Mouse (Mus musculus) adrenal gland, postnatal 14 days (tissue): ENCODE data around the gene Fbxl16. TPM values are rescaled to one million over a fixed set of nuclear protein-coding genes. Genes with fewer than 3 reads are reported as not detected.

Experiments
- microRNA-seq, 2 experiments: library from miRNA; unstranded; fragments of <30 nt; microRNA quantifications; one replicate each; pipeline ENCODE4 v1.2.0; 2021
- total RNA-seq: library from RNA; stranded (reverse); gene quantifications from 2 replicates; pipeline ENCODE4 v1.2.3, GENCODE M21; 2021

The Fbxl16 gene
- total RNA-seq, 1 experiment from 2014 or later, result 24.9 TPM

Small RNAs within 50 kb of the gene (microRNA-seq; reads per million reads assigned to microRNA genes)
- gene Mir3082 (2.1 to 2.3 reads per million in 2 experiments), gene Mir6966 (0.76 to 1.7 reads per million in 2 experiments)

Other genes with a start within 250 kb of the Fbxl16 start
- 1.4 and 1.6 TPM in 2 replicates for gene Sox8, start 238.4 kb upstream of the Fbxl16 start, total RNA-seq
- 40.2 and 40.6 TPM in 2 replicates for gene Lmf1, start 230.0 kb upstream of the Fbxl16 start, total RNA-seq
- not detected in 2 replicates for gene Gng13, start 91.9 kb upstream of the Fbxl16 start, total RNA-seq
- 4.4 and 5.0 TPM in 2 replicates for gene Chtf18, start 81.7 kb upstream of the Fbxl16 start, total RNA-seq
- gene Rpusd1, start 81.4 kb upstream of the Fbxl16 start, total RNA-seq, result 9.9 and 10.7 TPM in 2 replicates
- gene Mslnl, start 73.0 kb upstream of the Fbxl16 start, total RNA-seq, result not detected in 2 replicates
- 13.0 and 14.3 TPM in 2 replicates for gene Msln, start 54.7 kb upstream of the Fbxl16 start, total RNA-seq
- 30.6 and 35.3 TPM in 2 replicates for gene Narfl, start 35.3 kb upstream of the Fbxl16 start, total RNA-seq
- gene Haghl, start 23.4 kb upstream of the Fbxl16 start, total RNA-seq, result 21.8 and 27.2 TPM in 2 replicates
- gene Ccdc78, start 22.5 kb upstream of the Fbxl16 start, total RNA-seq, result not detected in 2 replicates
- 55.4 and 60.2 TPM in 2 replicates for gene Fam173a, start 16.2 kb upstream of the Fbxl16 start, total RNA-seq
- not detected in 2 replicates for gene AC134908.4, start 13.4 kb upstream of the Fbxl16 start, total RNA-seq
- 24.7 and 27.3 TPM in 2 replicates for gene Metrn, start 11.9 kb upstream of the Fbxl16 start, total RNA-seq
- 17.4 and 19.5 TPM in 2 replicates for gene Wdr24, start 14.5 kb downstream of the Fbxl16 start, total RNA-seq
- 68.2 and 71.0 TPM in 2 replicates for gene Jmjd8, start 19.8 kb downstream of the Fbxl16 start, total RNA-seq
- gene Stub1, start 24.3 kb downstream of the Fbxl16 start, total RNA-seq, result 149 and 160 TPM in 2 replicates
- gene Rhbdl1, start 28.2 kb downstream of the Fbxl16 start, total RNA-seq, result 12.9 and 14.9 TPM in 2 replicates
- gene Gm20683, start 32.7 kb downstream of the Fbxl16 start, total RNA-seq, result 10.9 and 11.8 TPM in 2 replicates
- gene Rhot2, start 35.8 kb downstream of the Fbxl16 start, total RNA-seq, result 95.9 and 108 TPM in 2 replicates
- 23.1 and 23.2 TPM in 2 replicates for gene Wdr90, start 52.4 kb downstream of the Fbxl16 start, total RNA-seq
- gene Mcrip2, start 59.7 kb downstream of the Fbxl16 start, total RNA-seq, result 336 and 337 TPM in 2 replicates
- gene Mettl26, start 66.0 kb downstream of the Fbxl16 start, total RNA-seq, result 72.1 and 88.0 TPM in 2 replicates
- gene Wfikkn1, start 71.8 kb downstream of the Fbxl16 start, total RNA-seq, result 1.2 and 1.5 TPM in 2 replicates
- 19.8 and 20.9 TPM in 2 replicates for gene Rab40c, start 110.6 kb downstream of the Fbxl16 start, total RNA-seq
- 112 and 122 TPM in 2 replicates for gene Pigq, start 135.9 kb downstream of the Fbxl16 start, total RNA-seq
- 0.15 TPM in 1 of 2 replicates, not detected in the other for gene Nhlrc4, start 135.9 kb downstream of the Fbxl16 start, total RNA-seq
- not detected in 2 replicates for gene A930017K11Rik, start 143.5 kb downstream of the Fbxl16 start, total RNA-seq
- 18.8 and 23.8 TPM in 2 replicates for gene Capn15, start 176.7 kb downstream of the Fbxl16 start, total RNA-seq